Mouse (Mus musculus): ENCODE results near the gene Pla2g12a.

Pla2g12a gene

DNA sequence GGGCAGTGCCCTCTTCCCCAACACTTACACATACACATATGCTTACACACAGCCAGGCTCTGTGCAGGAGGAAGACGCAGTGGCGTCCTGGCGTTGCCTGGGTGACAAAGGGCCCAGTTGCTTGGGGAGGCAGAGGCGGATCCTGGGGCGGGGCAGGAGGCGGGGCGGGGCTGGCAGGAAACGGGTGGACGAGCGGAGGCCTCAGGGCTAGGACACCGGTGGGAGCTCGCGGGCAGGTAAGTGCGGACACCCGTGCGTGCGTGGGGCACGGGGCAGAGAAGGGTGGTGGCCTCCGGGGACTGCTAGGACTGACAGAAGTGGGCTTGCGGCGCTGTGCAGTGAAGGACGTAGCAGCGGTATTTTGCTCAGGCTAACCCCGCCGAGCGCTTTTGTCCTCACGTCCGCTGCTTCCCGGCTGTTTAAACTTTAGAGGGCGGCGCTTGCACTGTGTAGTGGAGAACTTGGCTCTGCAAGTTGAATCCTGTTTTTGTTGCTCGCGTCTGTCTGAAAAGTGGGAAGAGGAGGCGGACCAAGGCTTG lies 22.9 kb downstream of the Pla2g12a start, which contains the start of gene Casp6:
TSS of gene Casp6 (plus strand) at position 155 of the 539 bp plus-strand sequence.
- DNase-seq, result peak; percentile 81

DNA sequence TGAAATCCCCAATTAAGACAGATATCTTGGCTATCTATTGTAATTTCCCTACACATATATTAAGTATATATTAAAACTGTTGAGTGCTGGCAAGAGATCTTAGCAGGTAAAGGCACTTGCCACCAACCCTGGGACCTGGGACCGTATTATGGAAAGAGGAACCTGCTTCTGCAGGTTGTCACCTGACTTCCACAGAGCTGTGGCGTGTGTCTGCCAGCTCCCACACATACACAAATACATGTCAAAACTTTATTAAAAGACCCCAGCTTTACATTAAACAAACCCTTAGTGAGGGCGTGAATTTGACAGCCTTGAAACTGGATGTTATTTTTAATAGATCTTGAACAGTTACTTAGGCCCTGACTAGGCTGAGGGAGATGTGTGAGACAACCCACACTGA lies 25.0 kb downstream of the Pla2g12a start:
- no peak for DNase-seq

DNA sequence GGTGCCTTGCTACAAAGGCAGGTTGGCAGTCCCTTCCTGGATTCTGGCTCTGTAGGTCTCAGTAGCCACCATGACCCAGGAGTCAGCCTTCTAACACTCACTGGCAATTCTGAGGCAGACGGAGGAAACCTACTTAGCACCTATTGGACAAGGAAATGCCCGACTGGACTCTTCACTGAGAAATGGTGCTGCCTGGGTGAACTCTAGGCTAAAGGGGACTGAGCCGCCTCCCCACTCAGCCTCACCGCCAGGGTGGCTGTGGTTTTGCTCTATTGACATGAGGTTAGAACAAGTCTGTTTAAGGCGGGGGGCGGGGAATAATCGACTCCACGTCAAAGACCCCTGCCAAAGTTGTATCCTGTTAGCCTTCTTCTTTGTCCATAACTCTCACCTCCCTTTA lies 25.5 kb downstream of the Pla2g12a start:
- no peak for DNase-seq

DNA sequence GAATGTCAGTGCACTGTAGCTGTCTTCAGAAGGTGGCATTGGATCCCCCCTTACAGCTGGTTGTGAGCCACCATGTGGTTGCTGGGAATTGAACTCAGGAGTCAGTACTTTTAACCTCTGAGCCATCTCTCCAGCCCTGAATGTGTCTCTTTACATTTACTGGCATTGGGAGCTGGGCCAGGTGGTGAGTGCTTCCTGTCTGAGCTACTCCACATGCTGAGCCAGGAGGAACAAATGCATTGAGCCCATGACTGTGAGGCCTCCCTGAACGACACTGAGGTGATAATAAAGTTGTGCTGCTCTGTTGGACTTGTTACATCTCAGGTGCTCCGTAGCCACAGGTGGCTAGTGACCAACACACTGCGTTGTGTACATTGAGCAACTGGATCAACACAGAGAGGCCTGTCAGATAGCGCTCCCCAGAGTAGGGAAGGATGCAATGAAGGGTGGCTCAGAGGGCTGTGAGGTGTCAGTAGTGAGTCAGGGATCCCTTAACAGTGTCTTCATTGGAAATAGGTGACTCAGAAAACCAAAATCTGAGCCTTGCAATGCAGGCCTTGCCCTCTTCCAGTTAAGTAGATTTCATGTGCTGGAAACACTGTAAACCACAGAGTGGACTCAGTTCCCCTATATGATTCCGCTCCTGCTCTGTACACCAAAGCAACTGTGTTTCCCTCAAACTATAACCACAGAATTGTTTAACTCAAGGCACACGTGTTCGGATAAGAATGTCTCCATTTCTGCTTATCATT lies 26.2 kb downstream of the Pla2g12a start:
- no peak for DNase-seq

DNA sequence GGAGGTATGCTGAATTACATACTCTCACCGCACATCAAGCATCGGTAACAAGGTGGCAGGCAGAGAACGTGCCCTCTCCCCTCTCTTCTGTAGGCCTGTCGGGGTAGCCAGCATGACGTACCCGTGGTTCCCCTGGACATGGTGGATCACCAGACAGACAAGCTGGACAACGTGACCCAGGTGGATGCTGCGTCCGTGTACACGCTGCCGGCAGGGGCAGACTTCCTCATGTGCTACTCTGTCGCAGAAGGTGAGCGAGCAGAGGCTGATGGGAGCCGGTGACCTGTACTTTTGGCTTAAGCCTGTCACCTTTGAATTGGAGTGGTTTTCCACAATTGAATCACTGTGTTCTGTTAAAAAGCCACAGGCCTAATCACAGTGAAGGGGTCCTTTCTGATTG lies 33.6 kb downstream of the Pla2g12a start:
- DNase-seq, result no peak

DNA sequence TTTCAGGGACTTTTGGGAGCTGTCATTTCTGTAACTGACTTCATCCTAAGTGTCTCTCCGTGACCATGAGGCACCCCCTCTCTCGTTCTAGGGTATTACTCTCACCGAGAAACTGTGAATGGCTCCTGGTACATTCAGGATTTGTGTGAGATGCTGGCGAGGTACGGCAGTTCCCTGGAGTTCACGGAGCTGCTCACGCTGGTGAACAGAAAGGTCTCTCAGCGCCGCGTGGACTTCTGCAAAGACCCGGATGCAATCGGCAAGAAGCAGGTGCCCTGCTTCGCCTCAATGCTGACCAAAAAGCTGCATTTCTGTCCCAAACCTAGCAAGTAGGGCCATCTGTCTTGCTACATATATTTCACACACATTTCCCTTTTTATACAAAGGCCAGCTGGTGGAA lies 34.8 kb downstream of the Pla2g12a start:
- DNase-seq, result no peak

DNA sequence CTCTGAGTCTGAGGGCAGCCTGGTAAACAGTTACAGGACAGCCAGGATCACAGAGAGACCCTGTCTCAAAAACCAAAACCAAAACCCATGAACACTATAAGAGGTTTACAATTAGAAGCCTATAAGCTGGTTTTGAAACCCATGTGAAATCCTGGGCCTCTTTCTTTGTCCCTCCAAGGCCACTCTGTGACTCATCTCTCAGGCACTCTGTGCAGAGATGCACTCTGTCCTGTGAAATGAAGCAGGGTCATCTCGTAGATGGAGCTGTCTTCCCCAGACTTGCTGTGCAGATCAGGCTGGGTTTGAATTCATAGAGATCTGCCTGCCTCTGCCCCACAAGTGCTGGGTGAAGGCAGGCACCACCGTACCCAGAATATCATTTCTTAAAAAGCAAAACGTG lies 39.0 kb downstream of the Pla2g12a start:
- no peak for DNase-seq

DNA sequence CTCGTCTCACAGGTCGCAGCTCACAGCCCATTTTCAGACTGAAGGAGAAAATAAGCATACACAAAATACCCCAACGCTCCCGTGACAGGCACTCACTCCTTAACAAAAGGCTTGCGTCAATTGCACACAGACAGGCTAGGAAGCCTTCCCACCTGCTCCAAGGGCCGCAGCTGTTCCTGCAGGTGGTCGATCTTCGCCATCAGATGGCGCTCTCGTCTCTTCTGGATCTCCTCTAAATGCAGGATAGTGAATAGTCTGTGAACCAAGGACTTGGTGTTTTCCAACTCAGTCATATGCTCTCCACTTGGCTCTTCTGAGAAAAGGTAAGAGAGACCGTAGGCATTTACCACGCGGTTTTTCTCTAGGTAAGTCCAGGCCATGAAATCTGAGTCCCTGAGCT lies 40.0 kb downstream of the Pla2g12a start:
- peak; percentile 72 for DNase-seq

DNA sequence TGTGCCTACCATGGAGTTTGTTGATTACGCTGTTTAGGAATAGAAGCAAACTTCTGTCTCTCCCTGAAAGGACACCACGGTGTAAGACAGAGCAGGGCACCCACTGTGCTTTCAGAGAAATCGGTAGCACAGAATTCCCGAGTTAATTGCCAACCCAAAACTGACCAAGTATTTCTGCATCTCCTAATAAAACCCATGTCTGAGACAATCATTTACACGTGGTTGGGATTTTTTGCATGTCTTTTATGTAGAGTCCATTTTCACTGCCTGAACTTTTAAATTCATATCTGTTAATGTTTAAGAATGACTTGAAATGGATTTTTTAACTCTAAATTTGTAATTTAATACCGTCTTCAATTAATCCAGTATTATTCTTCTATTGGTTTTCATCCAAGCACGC lies 45.2 kb downstream of the Pla2g12a start:
- peak; percentile 63 for DNase-seq

DNA sequence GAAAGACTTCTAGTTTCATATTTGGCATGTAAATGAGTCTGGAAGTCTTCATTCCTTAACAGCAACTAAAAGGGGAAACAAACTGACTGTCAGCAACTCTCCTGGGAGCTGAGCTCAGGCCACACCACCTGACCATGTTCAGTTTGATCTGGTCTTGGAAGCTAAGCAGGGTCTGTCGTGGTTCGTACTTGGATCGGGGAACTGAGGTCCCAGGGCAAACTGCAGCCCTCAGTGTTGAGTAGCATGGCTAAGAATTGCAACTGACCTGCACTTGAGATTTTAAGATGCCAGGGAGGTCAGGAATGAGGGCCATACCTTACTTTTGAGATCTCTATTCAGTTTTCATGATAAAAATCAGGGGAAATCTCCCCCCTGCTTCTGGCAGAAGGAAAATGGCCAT lies 47.5 kb downstream of the Pla2g12a start:
- DNase-seq, result no peak

DNA sequence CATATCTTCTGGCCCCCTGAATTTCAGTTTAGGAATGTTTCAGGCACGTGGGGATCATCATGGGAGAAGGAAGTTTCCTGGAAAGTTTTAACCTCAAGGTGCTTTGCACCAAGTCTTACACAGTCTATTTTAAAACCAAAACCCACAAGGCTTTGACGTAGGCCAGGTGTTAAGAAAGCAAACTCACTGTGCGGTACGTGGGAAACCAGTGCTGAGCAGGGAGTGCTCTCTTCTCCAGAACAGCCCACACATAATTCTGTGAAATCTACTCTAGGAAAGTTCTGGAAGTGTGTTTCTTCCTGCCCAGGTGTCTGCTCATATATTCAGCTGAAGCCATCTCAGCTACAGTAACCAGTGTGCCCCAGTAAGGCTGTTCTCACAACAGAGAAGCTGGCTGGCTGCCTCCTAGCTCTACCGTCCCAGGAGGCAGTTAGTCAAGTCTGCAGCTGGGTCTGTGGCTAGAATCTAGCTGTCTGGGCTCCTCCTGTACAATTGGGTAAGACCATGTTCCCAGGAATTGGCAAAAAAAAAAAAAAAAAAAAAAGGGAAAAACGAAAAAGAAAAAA lies 51.9 kb downstream of the Pla2g12a start:
- no peak for DNase-seq

DNA sequence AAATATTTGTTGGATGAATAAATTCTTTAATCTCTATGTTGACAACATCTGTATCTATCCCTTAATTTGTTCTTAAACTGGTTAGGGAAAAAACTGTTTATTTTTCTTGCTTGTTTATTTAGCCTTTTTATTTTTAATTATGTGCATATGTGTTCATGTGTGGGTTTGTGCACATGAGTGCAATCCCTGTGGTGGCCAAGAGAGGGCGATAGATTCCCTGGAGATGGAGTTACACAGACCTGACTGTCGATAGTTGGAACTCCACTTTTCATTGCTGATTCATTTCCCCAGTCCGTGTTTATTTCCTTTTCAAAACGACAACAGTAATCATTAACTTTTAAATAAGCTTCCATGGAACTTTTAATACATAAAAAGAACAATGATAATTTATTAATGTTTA lies 54.0 kb downstream of the Pla2g12a start:
- peak; percentile 16 for DNase-seq

DNA sequence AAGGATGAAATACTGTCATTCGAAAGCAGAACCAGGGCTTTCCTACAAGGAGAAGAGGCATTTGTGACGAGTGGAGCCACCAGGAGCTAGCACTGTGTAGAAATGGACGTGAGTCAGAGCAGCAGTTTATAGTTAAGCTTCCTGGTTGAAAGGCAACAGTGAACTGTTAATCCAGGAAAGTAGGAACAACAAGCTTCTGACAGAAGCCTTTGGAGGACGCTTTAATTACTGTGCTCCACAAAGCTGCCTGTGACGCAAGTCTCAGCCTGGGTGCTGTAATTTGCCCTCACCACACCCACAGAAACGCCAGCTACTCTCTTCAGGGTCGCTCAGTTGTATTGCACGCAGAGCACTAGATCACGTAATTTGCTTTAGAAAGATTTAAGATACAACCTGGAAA lies 58.2 kb downstream of the Pla2g12a start:
- no peak for DNase-seq

DNA sequence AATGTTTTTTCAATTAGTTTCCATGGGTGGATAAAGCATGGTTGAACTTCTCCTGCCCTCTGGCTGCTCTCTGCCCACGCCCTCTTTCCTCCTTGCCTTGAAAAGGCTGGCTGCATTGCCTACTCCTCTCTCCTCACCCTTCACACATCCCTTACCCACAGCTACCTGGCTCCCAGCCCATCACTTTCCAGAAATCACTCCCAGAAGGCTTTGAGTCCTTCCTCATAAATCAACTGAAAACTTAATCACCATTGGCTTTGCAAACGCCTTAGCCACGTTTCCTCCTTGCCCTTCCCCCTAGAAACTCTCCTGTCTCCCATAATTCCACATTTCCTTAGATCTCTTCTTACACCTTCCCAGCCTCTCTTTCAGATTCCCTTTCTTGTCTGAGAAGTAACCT lies 59.4 kb downstream of the Pla2g12a start:
- DNase-seq, result no peak

DNA sequence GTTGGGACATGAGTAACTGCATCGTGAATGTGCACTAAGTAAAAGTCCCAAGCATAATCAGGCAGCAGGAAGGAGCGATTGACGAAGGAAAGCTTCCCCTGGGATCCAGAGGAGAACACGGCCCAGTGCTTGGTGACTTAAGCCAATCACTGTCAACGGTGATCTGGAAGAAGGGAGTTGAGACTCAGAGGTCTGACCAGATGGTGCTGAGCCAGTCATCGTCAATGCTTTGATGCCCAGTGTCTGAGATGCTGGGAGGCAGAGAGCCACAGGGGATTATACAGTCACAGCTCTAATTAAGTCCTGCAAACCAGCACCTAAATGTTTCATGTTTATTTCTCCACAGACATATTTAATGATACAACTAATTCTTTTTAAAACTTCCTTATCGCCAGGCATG lies 60.7 kb downstream of the Pla2g12a start:
- no peak for DNase-seq

DNA sequence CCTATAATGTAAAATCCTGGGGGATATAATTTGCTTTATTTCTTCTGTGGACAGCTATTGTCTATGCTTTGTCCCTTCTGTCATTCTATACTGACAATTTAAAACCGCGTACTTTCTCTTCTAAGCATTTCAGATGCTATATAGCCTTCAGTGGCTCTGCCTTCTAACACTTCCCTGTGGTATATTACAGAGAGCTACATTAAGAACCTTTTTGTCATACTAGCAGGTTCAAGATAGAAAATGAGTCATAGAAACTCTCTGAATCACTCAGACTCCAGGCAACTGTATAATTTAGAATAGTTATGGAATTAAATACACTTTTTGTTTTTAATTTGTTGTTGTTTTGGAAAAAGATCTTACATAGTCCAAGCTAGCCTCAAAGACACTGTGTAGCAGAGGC lies 62.4 kb downstream of the Pla2g12a start:
- no peak for DNase-seq

DNA sequence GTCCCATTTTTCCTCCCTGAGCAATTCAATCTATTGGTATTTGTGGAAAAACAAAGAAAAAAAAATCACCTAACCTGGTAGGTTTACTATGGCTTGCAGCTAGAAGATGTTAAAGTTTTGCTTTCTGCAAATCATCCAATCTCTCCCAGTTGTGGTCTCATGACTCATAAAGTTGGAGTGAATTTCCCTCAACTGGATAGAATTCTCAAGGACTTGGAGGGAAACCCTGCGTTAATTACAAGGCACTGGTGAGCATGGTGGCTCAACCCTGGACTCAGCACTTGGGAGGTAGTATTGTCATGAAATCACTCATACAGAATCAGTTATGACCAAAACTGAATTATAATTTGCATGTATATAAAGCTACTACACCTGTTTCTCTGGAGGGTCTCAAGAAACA lies 62.9 kb downstream of the Pla2g12a start:
- no peak for DNase-seq

DNA sequence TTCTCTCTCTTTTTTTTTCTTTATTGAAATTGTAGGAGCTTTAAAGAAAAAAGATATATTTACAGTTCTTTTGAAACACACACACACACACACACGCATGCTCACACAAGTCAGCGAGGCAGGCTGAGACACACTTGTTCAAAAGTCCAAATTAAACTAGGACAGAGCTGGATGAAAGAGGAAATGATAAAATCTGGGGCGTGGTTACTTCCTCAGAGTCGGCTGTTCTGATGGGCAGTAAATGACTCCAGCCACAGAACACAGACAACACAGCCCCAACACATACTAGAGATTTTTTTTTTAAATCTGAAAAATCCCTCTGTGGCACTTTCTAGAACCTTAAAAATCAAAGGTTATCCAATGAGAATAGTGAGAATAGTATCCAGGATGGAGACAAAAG lies 65.4 kb downstream of the Pla2g12a start:
- DNase-seq, result no peak

Measured in kidney, adult 9 months (tissue).